Mouse (Mus musculus) intestine, embryonic 16.5 days (tissue): ENCODE data around the gene Zfp579. TPM values are rescaled to one million over a fixed set of nuclear protein-coding genes. Genes with fewer than 3 reads are reported as not detected.
"Not testable (repeated sequence)": the region's sequence is repeated elsewhere in the genome, so short reads cannot be mapped to it uniquely, and the experiment has no call there.

Source experiments
- ATAC-seq: fragments of 200-750 bp; cut with Nextera tagmentation; 2 replicates; pipeline ENCODE4 v1.8.0; 2017; ENCODE audit warnings: moderate TSS enrichment, moderate library complexity
- H3K27ac ChIP-seq: fragments of 300-500 bp; sonication (generic); 2 replicates; pipeline ENCODE4 v1.5.1; 2014; ENCODE audit warnings: mild to moderate bottlenecking, low read length
- H3K27me3 ChIP-seq: fragments of 300-500 bp; sonication (generic); replicated peaks from 2 replicates; pipeline ENCODE4 v1.6.1; 2014; ENCODE audit warnings: low read length, control low read depth, mixed read lengths; ENCODE audit not compliant: control insufficient read depth, insufficient read depth
- H3K36me3 ChIP-seq: fragments of 300-500 bp; sonication (generic); 2 replicates; pipeline ENCODE4 v1.6.1; 2014; ENCODE audit warnings: low read length, control low read depth; ENCODE audit not compliant: control insufficient read depth, insufficient read depth
- H3K4me1 ChIP-seq: fragments of 300-500 bp; sonication (generic); 2 replicates; pipeline ENCODE4 v1.6.1; 2014; ENCODE audit warnings: low read length, control low read depth, mixed read lengths; ENCODE audit not compliant: control insufficient read depth, insufficient read depth
- H3K4me2 ChIP-seq: fragments of 300-500 bp; sonication (generic); 2 replicates; pipeline ENCODE4 v1.6.1; 2014; ENCODE audit warnings: low read depth, low read length, control low read depth
- H3K4me3 ChIP-seq: fragments of 300-500 bp; sonication (generic); 2 replicates; pipeline ENCODE4 v1.5.1; 2014; ENCODE audit warnings: mild to moderate bottlenecking, low read length
- H3K9ac ChIP-seq: fragments of 300-500 bp; sonication (generic); 2 replicates; pipeline ENCODE4 v1.6.1; 2014; ENCODE audit warnings: low read depth, low read length
- H3K9me3 ChIP-seq: fragments of 300-500 bp; sonication (generic); 2 replicates; pipeline ENCODE4 v1.6.1; 2016; ENCODE audit warnings: low read length, control low read depth; ENCODE audit not compliant: control insufficient read depth
- WGBS: fragments of 180-500 bp; shearing (Covaris S2); extraction: QIAGEN DNeasy Blood & Tissue Kit; methylation state at CpG from one replicate; pipeline ENCODE4 v1.1.7; 2014; 5-methylcytosine and 5-hydroxymethylcytosine counted together
- polyA plus RNA-seq: library from polyadenylated mRNA; unstranded; fragments of >200 nt; fragmentation: Nextera tagmentation; extraction: Ambion mirVana; gene quantifications from 2 replicates; pipeline ENCODE4 v1.2.1, GENCODE M21; 2015

Zfp579 gene
- polyA plus RNA-seq, 1 experiment from 2014 or later, result 21.7 TPM

- Histone ChIP-seq H3K9ac (no peak overlapping the region), H3K36me3 (peaks cover 72% of the 10 kb centered on the region), H3K27ac (no peak overlapping the region), H3K27me3 (no peaks in the 10 kb centered on the region), H3K4me3 (no peak overlapping the region), H3K4me2 (no peak overlapping the region), H3K9me3 (peaks cover 32% of the 10 kb centered on the region), H3K4me1 (no peaks in the 10 kb centered on the region)
- WGBS, result 84% methylated on average over 46 of the region's 46 CpGs
- ATAC-seq, result no peak
These were observed 35.5 kb upstream of the Zfp579 start for GRCm38 (mm10) chr7:5031496-5031895.

GRCm38 (mm10) chr7:5030554-5031275 lies 34.8 kb upstream of the Zfp579 start:
- Histone ChIP-seq H3K27ac (no peak overlapping the region), H3K36me3 (peaks cover 70% of the 10 kb centered on the region), H3K9ac (no peak overlapping the region), H3K9me3 (peaks cover 32% of the 10 kb centered on the region), H3K4me2 (no peak overlapping the region), H3K4me1 (no peaks in the 10 kb centered on the region), H3K4me3 (no peak overlapping the region), H3K27me3 (no peaks in the 10 kb centered on the region)
- 86% methylated on average over 63 of the region's 63 CpGs for WGBS
- 0 out of 2 replicates have a peak, but pooled peaks have one; percentile 8 for ATAC-seq

GRCm38 (mm10) chr7:5029946-5030345 lies 34.0 kb upstream of the Zfp579 start:
- ATAC-seq, result no peak
- H3K4me2 ChIP-seq, result no peak overlapping the region

GRCm38 (mm10) chr7:5029543-5029942 lies 33.6 kb upstream of the Zfp579 start:
- Histone ChIP-seq H3K4me1 (no peaks in the 10 kb centered on the region), H3K9ac (no peak overlapping the region), H3K4me3 (no peak overlapping the region), H3K27ac (no peak overlapping the region), H3K36me3 (peaks cover 59% of the 10 kb centered on the region), H3K4me2 (no peak overlapping the region), H3K9me3 (peaks cover 32% of the 10 kb centered on the region), H3K27me3 (no peaks in the 10 kb centered on the region)
- 95% methylated on average over 22 of the region's 22 CpGs for WGBS
- ATAC-seq, result no peak

More at GRCm38 (mm10) chr7:5029946-5030345, 34.0 kb upstream of the Zfp579 start:
- no peaks in the 10 kb centered on the region for H3K27me3 ChIP-seq
- peaks cover 63% of the 10 kb centered on the region for H3K36me3 ChIP-seq
- no peak overlapping the region for H3K4me3 ChIP-seq
- H3K9me3 ChIP-seq, result peaks cover 32% of the 10 kb centered on the region
- no peak overlapping the region for H3K27ac ChIP-seq
- WGBS, result 88% methylated on average over 21 of the region's 21 CpGs
- H3K9ac ChIP-seq, result no peak overlapping the region
- H3K4me1 ChIP-seq, result no peaks in the 10 kb centered on the region

- Histone ChIP-seq H3K27ac (peak overlapping the region; percentile 97), H3K27me3 (no peaks in the 10 kb centered on the region), H3K4me3 (peak overlapping the region; percentile 86), H3K9ac (peak overlapping the region; percentile 95), H3K4me2 (peak overlapping the region; percentile 75), H3K9me3 (peaks cover 2% of the 10 kb centered on the region; the same call in 1 of the 2 replicates), H3K36me3 (peaks cover 24% of the 10 kb centered on the region), H3K4me1 (peaks cover 17% of the 10 kb centered on the region)
- ATAC-seq, result no peak
- 43% methylated on average over 5 of the region's 5 CpGs for WGBS
These were observed 25.2 kb upstream of the Zfp579 start for GRCm38 (mm10) chr7:5021197-5021596.

GRCm38 (mm10) chr7:5020685-5021084 lies 24.7 kb upstream of the Zfp579 start:
- Histone ChIP-seq H3K4me1 (peaks cover 18% of the 10 kb centered on the region), H3K9me3 (peaks cover 2% of the 10 kb centered on the region; the same call in 1 of the 2 replicates), H3K4me3 (peak overlapping the region; percentile 86), H3K27me3 (no peaks in the 10 kb centered on the region), H3K27ac (peak overlapping the region; percentile 97), H3K9ac (peak overlapping the region; percentile 95), H3K4me2 (peak overlapping the region; percentile 75), H3K36me3 (peaks cover 23% of the 10 kb centered on the region)
- peak; percentile 1; the same call in 1 of the 2 replicates for ATAC-seq
- 0% methylated on average over 15 of the region's 15 CpGs for WGBS

- WGBS, result under 1% methylated on average over 49 of the region's 49 CpGs
- Histone ChIP-seq H3K27ac (peak within 1 kb of the TSS; percentile 97), H3K4me2 (peak within 1 kb of the TSS; percentile 75), H3K4me3 (peak within 1 kb of the TSS; percentile 86), H3K36me3 (peaks cover 23% of the 10 kb centered on the region), H3K4me1 (peaks cover 18% of the 10 kb centered on the region), H3K27me3 (no peaks in the 10 kb centered on the region), H3K9ac (peak within 1 kb of the TSS; percentile 95), H3K9me3 (peaks cover 2% of the 10 kb centered on the region; the same call in 1 of the 2 replicates)
- ATAC-seq, result peak; percentile 90
These were observed 24.2 kb upstream of the Zfp579 start, which contains the start of the genes Zfp865 and Ccdc106 for GRCm38 (mm10) chr7:5020000-5020681. TSS of gene Zfp865 (plus strand) at chr7:5020376. TSS of gene Ccdc106 (plus strand) at chr7:5020553.

- H3K36me3 ChIP-seq, result peaks cover 23% of the 10 kb centered on the region
- peak overlapping the region; percentile 97 for H3K27ac ChIP-seq
- H3K27me3 ChIP-seq, ATAC-seq, H3K9me3 ChIP-seq: not testable (repeated sequence)
- H3K4me2 ChIP-seq, result peak overlapping the region; percentile 75
- peak overlapping the region; percentile 95 for H3K9ac ChIP-seq
- H3K4me3 ChIP-seq, result peak overlapping the region; percentile 86
- H3K4me1 ChIP-seq, result peaks cover 18% of the 10 kb centered on the region
- WGBS, result 20% methylated on average over 8 of the region's 8 CpGs
These were observed 23.6 kb upstream of the Zfp579 start for GRCm38 (mm10) chr7:5019576-5019975.

GRCm38 (mm10) chr7:5017931-5018330 lies 22.0 kb upstream of the Zfp579 start:
- peaks cover 2% of the 10 kb centered on the region; the same call in 1 of the 2 replicates for H3K9me3 ChIP-seq
- 97% methylated on average over 21 of the region's 21 CpGs for WGBS
- H3K4me3 ChIP-seq, result no peak overlapping the region
- ATAC-seq, result no peak
- peaks cover 18% of the 10 kb centered on the region for H3K4me1 ChIP-seq
- H3K36me3 ChIP-seq, result peaks cover 16% of the 10 kb centered on the region
- no peaks in the 10 kb centered on the region for H3K27me3 ChIP-seq
- no peak overlapping the region for H3K9ac ChIP-seq
- H3K27ac ChIP-seq, result no peak overlapping the region
- no peak overlapping the region for H3K4me2 ChIP-seq
